1 mouse cellular context compared by ENCODE assay signal in genomic region chr8:98065387-98065786, GRCm38 (mm10).
TF ChIP-seq lines count a peak whose summit lies in the region.

No protein-coding gene starts in this region.

TF ChIP-seq in MEL, 35 proteins besides CTCF, POLR2A, EP300 and RAD21 (continued from another document):
- TF ChIP-seq TAL1 (IDR thresholded peaks at IDR 0.05; ENCODE audit: low read length) (peak; percentile 94), USF1 (IDR thresholded peaks at IDR 0.05; ENCODE audit: low read depth, low read length) (no peak), ZKSCAN1 (IDR thresholded peaks at IDR 0.05; ENCODE audit: low read depth, low read length) (no peak)
